Mouse (Mus musculus): ENCODE measurements around the gene Zbtb25.

Gene Zbtb25

DNA sequence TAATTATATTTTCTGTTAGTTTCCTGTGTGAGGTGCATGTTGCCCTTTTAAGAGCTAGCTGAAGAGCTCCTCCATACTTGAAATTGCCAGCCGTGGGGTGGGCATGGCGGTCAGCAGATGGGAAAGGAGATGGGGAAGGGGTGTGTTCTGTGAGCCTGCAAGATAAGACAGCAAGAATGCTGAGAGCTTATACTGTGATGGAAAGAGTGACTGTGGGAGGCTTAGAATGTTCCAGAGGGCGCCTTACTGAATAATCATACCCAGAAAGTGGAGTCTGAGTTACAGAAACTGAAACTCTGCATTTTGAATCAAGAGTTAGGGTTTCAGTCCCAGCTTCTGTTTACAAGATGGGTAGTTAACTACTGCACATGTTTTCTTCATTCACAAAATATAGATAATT, 6.1 kb upstream of the Zbtb25 start:
- DNase-seq = no peak

- no peak for DNase-seq
Measured at GRCm38 (mm10) chr12:76374911-76375310, 5.5 kb upstream of the Zbtb25 start.

DNA sequence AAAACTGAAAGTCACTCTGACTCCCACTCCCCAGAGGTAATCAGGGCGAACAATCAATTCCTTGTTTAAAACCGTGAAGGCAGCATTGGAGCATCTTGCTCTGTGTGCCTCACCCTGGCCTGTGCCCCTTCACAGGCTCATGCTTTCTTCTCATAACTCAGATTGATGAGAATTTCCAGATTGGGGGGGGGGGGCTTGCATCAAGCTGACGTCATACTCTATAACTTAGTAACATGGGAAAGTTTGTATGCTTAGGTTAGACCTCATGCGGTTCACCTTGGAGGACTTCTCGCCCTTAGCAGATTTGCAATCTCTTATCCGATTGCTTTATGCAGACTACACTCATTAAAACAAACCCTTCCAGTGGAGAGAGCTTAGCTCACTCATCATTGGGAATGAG, 4.6 kb upstream of the Zbtb25 start:
- DNase-seq = no peak

DNA sequence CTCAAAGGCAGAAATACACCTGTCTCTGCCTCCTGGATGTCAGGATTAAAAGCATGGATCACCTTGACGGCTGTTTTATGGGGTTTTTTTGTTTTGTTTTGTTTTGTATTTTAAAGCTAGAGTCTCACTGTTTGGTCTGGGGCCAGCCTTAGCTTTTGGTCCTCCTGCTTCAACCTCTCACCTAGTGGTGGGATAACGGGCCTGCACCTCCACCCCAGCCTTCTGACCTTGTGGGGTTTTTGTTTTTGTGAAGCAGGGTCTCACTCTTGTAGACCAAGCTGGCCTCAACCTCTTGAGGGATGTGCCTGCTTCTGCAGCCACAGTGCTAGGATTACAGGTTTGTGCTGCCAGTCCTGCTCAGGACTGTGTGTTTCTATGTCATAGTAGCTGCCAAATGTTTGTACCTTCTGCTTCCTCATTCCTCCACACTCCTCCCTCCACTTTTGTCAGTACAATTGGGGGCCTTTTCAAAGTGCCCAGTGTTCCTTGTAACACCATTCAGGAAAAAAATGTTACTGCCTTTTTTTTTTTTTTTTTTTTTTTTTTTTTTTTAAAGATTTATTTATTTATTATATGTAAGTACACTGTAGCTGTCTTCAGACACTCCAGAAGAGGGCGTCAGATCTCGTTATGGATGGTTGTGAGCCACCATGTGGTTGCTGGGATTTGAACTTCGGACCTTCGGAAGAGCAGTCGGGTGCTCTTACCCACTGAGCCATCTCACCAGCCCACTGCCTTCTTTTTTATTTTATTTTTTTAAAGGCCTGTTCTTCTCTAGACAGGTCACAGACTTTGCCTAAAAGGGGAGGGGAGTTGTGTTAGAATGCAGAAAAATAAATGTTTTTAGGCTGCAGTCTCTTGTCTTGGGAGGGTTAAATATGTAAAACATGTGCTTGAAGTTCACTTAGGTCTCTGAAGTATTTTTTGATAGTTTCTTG, 3.7 kb upstream of the Zbtb25 start:
- DNase-seq = peak; percentile 62

- no peak for DNase-seq
Measured at GRCm38 (mm10) chr12:76372046-76372445, 2.6 kb upstream of the Zbtb25 start.

DNA sequence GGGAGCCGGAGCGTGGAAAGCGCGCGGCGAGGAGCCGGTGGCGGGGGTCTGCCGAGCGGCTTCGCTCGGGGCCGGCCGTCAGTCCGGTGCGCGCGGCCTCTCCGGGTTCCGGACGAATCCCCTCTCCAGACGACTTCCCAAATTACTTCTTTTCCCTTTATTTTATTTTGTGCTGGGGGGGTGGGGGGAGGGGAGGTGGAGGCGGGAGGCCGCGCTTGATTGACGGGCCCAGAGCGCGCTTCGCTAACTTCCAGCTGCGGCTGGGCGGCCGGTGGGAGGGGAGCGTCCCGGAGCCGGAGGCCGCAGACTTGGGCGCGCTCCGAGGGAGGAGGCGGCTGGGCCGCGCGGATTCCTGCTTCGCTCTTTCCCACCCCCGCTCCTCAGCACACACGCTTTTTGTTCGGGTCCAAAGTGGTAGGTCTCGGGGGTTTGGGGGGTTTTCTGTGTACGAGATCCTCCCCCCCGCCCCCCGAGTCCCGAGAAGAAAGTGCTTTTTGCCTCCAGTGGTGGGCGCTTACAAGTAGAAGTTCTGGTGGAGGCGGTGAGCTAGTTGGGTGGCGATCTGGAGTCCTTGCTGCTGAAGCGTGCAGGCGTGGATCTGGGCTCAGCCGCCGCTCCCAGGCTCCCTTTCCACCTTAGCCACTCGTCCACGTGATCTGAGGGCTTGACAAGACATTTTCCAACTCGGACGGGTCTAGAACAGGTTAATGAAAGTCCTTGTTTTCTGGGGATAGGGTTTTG, 1.6 kb upstream of the Zbtb25 start:
- DNase-seq = peak; percentile 84

DNA sequence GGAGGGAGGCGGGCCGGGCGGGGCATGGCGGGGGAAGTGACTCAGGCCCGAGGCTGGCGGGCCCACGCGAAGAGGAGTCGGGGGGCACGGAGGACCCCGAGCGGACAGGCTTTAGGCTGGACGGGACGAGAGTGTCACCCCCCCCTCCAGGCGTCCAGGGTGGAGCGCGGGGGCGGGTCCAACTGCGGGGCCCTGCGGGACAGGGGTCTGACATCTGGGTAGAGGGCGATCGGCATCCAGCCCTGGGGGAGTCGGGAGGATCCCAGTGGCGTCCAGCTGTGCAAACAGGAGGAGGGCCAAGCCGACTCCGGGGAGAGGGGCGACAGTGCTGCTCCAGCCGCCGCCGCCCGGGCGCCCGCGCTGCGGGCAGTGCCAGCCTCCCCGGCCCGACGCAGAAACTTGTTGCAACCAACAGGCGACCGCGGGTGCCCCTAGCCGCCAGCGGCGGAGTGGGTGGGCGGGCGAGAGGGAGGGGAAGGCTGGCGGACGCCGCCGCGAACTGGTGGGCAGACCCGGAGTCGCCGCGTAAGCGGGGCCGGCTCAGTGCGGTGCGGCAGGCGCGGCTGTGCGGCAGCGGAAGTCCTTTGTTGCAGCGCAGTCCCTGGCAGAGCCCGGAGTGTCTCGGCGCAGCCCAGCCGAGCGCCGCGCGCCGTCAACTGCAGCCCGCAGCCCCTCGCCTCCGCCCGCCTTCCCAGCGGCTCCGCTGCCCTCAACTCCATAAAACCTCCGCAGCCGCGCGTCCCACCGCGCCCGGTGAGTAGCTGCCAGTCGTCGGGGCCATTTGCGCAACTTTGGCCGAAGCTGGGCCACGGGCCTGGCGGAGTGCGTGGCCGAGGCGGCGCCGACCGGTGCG, 802 bp upstream of the Zbtb25 start, which contains the start of gene Zbtb1:
Zbtb1 (plus strand) TSS at position 289 of the 853 bp plus-strand sequence.
- peak; percentile 88 for DNase-seq

DNA sequence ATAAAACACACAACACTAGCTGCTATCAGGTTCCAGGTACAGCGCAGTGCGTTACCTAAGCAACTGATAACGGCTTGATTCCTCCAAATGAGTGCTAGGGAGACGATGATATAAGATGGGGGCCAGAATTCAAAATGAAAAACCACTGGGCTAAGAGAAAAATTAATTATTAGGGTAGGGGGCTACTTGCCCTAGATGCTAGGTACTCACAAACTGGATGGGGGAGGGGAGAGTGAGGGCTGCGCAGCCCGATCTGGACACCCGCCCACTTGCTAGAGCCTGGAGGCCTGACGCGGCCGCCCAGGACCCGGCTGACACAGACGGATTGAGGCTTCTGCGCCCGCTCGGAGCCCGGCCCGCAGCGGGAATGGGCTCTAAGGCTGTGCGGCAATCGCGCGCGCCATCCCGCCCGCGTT, 604 bp downstream of the Zbtb25 start:
- DNase-seq = no peak

DNA sequence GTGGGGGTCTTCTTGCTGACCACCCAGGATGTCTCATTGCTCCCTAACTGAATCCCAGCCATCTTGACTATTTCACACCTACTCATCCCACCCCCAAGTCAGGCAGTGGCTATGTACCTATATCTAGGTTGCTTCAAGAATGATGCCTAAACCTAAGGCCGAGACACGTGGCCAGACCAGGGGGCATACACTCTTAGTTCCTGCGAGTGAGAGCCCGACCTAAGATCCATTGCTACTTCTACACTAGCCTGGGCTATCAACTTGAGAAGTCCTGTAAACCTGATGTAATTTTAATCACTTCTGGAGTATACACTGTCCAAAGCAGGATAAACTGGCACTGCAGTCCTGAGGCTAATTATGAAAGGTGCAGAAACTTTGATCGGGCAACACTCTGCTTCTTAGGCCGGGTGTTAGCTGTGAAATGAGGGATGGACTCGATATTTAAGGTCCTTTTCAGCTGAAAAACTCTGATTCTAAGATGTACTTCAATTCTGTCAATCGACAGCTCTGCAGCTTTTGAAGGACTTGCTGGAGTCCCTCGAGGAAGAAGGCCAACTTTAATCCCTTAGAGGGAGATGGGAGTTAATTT, 1.1 kb downstream of the Zbtb25 start:
- no peak for DNase-seq

GRCm38 (mm10) chr12:76367096-76367995, 2.1 kb downstream of the Zbtb25 start:
- peak; percentile 61 for DNase-seq

GRCm38 (mm10) chr12:76366276-76366675, 3.1 kb downstream of the Zbtb25 start:
- DNase-seq = no peak

DNA sequence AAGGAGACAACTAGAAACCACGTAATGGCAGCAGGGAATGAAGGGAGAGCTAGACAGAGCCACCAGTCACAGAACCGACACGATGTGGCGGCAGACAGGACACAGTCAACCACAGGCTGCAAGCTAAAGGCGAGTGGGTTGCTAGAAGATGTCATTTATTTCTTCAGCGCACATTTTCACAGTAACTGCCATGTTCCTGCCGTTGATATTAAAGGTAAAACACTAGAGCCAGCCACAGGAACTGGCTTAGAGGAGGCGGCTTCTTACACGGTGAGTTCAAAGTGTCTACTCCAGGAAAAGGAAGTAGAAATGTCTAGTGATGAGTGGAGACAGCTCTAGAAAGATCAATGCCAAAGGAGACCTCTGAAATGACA, 7.1 kb downstream of the Zbtb25 start:
- DNase-seq = peak; percentile 52

GRCm38 (mm10) chr12:76361405-76362302, 7.7 kb downstream of the Zbtb25 start:
- no peak for DNase-seq

- DNase-seq = no peak
Measured at GRCm38 (mm10) chr12:76360868-76361267, 8.5 kb downstream of the Zbtb25 start.

DNA sequence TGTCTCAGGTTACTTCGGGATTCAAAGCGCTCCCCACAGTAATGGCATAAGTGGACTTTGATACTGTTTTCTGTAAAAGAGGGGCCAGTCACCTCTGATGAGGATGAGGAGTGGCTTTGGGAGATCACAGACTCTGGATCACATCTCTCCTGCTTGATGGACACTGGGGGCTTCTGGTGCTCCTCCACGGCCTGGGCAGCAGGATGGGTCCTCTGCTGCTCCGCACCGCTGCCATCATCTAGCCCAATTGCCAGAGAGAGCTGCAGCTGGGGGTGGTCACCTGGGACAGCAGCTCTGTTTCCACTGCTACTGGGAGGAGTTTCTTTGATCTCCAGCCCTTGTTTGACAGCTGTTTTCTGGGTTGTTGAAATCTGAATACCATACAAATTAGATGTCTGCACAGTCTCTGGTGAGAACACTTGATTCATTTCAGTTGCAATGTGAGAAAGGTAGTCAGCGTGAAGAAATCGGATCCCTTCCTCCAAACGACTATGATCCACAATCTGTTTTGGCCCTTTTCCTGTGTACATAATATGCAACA, 19.7 kb downstream of the Zbtb25 start:
- DNase-seq = no peak

DNA sequence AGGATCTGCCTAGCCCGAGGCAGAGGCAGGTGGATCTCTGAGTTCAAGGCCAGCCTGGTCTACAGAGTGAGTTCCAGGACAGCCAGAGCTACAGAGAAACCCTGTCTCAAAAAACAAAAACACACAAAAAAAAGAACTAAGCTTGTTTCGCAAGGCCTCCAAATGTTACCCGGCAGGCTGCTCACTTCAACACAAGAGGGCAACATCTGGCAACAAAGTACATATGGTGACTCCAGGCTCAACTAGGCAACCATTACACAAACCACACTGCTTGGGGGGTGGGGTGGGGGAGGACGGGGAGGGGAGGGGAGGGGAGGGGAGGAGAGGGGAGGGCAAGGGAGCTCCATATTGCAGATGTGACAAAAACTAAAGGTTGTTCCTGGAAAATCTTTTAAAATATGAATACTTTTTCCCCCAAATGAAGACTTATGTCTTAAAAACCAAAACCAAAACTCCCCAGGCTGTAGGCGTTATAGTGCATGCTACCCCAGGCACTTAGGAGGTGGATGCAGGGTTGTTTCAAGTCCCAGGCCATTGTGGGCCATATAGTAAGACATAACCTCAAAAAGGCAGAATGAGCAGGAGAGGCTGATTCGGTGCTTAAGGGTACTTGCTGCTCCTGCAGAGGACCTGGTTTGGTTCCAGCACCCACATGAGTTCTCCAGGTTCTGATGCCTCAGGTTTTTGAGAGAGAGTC, 23.5 kb downstream of the Zbtb25 start:
- peak; percentile 66 for DNase-seq

GRCm38 (mm10) chr12:76341080-76341479, 28.3 kb downstream of the Zbtb25 start:
- DNase-seq = peak; percentile 64

DNA sequence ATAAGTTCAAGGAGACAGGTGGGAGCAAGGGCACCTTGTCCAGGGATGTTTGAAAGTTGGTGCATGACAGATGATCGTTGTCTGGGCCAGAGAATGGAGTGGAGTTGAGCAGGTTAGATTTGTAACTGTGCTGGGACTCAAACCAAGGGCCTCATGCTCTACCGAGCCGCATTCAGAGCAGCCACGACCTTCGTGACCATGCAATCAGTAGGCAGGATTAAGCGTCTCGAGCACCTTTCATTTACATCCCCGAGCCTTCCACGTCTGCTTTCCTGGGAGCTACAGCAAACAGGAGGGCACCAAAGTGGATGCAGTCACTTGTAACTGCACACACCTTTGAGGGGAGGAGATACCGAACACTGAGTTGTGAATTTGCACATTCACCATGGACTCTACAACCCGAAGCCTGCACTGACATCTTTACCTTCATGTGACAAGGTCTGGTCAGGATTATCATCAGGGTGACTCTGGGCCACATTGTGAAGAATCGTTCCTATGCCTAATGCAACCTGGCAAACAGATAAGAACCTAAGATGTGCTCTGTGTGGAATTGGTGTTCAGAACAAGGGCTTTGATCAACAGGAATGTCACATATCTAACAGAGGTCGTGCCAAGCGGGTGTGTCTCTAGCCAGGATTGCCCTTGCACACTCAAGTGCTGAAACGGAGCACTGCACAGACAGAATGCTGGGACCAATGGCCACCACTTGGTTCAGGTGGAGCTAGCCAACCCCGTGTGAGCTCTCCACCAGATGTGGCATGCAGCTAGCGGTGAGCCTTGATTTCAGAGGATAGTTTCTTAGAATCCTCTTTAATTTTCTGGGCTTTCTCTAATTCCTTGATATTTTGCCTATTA, 33.1 kb downstream of the Zbtb25 start:
- no peak for DNase-seq
